Mouse (Mus musculus): Measurements from ENCODE around the gene N4bp2l1. TPM values are rescaled to one million over a fixed set of nuclear protein-coding genes. Genes with fewer than 3 reads are reported as not detected.

Gene N4bp2l1
- total RNA-seq, 2 experiments from 2014 or later: 3.5 to 3.9 TPM

DNA sequence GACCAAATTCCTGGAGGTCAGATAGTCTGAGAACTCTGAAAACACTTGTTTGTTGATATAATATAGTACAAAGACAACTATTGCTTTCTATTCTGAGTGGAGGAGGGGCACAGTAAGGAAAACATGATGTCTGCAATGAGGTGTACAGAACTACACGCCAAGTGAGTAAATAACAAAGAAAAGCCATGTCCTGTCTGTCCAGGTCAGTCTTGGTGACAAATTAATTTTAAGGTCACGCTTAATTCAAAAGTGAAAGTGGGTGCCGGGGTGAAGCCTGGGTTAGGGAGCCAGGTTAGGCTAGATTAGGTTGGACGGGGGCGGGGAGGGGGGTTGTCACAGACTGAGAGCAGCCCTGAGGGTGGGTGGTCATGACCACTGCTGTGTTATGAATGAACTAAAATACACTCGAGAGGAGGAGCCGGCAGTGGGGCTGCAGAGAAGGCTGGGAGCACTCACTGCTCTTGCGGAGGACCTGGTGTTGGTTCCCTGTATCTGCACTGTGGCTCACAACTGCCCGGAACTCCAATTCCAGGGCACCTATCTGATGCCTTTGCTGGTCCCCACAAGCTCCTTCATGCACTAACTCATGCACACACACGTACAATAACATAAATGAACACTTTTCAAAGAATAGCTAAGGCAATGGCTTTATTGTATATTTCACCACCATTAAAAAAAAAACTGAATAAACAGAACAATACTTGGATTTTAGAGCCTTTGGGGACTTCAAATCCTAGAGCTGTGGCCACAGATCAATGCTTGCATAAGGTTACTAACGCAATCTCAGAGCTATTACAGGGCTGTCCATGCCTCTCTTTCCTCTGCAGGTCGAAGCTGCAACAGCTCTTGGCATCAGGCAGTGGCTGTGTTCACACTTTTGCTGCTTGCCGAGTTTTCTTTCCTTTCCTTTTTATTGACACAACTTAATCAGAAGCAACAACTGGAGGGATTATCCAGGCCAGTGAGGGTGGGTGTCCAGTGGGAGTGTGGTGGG lies 2.6 kb upstream of the N4bp2l1 start:
- no peak for DNase-seq (ENCODE audit: low spot score in 2 of 2)

DNA sequence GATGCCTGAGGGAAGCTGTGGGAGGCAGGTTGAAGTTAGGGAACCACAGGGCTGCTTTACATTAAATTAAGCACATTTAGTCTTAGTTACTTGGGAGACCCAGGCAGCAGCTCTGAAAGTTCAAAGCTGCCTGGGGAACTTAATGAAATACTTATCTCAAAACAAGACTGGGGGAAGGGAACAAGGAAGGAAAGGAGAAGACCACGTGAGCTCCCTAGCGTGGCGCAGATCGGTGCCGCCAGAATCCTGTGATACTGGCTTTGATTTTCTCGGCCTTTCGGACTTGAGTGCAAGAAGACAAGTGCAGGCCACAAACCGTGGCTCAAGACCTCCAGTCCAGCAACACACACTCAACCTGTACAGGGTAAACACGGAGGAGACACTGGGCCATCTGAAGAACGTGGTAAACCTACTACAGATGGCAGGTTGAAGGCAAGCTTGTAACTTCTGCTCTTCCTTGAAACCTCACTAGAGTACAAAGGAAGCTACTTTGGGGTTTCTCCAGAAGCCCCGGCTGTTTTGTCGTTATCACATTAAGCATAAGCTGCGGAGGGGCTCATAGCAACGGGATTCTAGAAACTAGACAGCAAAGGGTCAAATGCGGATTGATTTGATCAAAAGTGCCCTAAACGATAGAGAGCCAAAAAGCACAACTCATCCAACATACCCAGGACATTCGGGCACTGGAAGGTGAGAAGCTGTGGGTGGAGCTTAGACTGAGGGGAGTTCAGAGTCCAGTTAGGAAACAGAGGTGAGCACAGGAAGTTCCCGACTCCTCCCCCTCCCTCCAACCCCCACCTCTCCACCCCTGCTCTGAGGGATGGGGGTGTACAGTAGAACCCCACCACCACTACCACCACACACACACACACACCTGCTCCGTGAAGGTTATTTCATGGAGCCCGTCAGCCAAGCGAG lies 1.5 kb upstream of the N4bp2l1 start:
- no peak for DNase-seq (ENCODE audit: low spot score in 2 of 2)

DNA sequence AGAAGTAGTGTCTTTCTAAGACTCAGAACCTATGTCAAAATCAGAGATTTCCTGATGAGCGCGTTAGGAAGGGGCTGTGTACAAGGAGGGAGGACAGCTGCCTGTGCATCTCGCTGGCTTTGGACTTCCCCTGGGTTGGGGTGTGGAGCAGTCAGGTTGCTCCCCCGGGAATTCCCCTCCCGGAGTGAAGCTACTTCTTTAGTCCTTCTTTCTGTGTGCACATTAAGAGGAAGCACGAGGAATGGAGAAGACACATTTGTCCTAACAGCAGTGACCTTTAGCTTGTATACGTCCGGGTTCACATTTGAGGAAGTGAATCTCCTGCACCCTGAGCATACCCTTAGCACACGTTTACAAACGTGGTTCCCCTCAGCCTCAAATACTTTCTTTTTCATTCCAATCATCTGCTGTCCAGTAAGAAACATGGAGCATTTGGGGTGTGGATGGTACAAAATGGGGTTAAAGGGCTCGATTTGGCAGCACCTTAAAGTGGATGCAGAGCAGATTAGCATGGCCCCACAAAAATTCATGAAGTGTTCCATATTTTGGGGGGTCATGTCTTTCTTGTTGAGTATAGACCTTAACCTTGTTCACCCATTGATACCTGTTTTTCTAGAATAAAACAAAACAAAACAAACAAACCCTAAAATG lies 1.5 kb downstream of the N4bp2l1 start:
- no peak for DNase-seq (ENCODE audit: low spot score in 2 of 2)

DNA sequence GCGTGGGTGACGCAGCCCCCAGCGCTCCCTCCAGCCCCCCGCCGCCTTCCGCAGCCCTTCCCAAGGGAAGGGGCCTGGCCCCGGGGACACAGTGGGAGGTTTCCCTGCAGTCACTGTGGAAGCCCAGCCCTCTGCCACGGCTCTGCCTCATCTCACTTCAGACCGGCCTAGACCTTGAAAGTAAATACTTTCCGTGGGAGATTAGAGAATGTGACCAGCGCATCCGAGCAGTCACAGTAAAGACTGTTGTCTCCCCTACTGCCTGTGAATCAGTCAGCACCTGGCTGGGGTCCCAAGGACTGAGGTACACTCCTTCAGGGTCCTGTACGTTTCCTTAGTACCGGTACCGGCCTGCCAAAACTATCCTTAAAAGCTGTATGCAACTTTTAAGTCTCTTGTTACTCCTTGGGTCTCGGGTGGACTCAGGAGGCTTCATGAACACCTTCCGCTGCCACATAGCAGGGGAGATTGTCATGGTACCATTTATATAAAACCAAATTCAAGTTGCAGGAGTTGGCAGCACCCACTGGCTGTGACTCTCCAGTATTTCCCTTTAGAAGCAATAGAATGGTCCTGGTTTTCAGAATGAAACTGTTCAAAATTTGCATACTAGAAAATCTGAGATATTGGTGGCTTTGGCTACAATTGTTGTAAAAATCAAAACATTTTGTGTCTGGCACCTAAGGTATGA lies 2.2 kb downstream of the N4bp2l1 start:
- peak in 1 of 2 experiments; percentile 18 for DNase-seq (ENCODE audit: low spot score in 2 of 2)

DNA sequence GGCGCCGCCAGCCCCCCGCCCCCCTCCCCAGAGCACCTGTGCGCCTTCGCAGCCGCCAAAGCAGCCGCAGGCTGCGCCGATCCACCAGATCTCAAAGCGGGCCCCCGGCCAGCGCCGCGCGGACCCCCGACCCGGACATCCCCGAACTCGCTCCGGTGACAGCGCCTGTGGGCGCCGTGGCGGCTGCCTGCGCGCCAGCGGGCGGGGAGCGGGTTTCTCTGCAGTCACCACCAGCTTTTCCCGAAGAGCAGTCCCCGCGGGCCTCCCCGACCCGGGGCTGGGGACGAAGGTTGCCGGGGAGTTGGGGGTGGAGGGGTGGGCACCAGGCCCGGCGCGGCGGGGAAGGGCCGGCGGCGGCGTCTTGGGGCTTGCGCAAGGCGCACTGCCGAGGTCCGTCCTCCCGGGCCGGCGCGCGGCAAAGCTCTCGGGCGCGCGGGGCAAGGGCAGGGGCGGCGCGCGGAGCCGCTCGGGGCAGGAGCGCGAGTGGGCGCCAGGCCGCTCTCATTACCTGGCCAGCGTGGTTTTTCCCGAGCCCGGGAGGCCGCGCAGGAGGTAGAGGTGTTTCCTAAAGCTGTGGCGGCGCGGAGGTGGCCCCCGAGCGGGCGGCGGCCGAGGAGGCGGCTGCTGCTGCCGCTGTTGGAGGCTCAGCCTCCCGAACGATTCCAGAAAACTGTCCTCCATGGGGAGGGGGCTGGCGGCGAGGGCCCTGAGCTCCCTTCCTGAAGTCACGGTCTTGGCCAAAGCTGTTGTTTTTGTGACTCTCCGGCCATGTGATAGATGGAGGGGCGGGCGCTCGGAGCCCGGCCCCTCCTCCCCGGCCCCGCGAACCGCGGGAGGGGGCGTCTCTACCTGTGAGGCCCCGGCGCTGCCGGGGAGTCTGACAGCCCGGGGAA lies 3.0 kb downstream of the N4bp2l1 start:
- DNase-seq (ENCODE audit: low spot score in 2 of 2): peak; percentile 29 to 49

DNA sequence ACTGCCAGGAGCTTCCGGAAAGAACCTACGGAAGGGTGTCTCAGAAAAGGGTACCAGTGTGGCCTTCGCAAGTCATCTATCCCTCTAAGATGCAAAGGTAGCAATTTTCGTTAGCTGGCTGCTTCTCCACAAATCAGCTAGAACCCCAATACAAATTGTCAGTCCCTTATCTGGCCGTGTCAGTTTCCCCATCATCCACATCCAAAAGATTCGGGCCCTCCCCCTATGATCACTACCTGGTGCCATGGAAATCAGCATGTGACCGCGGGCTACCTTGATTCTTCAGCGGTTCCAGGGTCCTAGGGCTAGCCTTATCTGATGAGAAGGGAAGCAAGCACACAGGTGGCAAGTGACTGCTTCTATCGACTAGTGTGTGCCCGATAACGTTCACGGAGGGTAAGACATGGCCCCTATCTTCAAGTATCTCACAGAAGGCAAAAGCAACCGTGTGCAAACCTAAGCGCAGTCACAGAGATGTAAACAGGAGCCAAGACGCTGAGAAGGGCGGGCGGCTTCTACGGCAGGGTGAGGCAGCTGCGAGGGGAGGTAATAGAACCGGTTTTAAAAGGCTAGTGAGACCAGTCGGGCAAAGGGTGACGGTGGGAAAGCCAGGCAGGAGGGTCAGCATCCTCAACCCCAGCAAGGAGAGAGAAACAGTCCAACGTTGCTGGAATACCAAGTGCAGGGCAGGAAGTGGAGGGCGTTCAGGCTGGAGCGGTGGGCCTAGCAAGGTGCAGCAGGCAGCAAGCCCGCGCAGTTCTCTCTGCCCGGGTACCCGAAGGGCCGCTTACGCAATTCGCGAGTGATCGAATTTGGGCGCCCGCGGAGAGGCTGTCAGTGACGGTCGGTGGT lies 3.9 kb downstream of the N4bp2l1 start:
- DNase-seq (ENCODE audit: low spot score in 2 of 2): no peak

DNA sequence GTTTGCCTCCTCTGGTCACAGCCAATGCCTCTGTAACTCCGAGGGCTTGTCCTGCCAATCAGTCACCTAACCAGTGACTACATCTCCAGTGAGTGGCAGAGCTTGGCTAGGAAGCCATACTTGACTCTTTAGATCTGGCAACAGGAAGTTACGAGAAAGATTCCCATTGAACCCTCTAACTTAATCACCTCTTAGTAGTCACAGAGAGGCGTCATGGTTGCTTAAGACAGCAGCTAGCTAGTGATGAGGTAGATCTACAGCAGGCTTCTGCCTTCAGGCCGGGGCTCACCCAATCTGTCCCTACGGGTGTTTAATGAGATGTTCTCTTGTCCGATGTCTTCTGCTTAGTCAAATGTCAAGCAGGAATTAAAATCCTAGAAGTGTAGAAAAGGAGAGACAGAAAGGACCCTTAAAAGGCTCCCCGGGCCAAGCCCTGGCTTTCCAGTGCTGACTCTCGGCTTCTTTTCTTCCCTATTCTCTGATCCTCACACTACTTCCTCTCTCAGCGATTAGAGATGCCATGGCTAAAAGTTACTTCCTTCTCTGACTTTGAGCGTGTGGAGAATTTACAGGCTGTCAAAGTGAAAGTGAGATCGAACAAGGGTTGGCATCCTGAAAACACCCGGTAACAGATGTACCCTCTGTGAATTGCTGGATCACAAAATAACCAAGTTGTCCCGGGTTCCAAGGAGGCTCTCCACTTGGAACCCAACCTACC lies 4.6 kb downstream of the N4bp2l1 start:
- DNase-seq (ENCODE audit: low spot score in 2 of 2): no peak

DNA sequence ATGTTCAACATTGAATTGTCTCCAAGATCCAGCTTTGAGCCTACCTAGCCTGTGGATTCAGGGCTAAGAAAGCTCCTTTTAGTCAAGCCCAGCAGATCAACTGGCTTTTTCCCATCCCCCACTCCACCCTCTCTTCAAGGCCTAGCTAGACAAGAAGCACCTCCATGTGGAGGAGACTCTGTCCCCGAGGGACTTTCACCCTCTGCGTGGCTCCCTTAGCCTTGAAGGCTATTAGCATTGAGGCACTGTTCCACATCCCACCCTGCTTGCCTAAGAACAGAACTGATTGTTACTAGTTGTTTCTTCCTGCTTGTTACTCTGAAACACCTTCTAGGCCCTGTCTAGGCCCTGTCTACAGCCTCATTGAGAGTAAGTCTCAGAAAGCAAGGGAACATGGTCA lies 7.0 kb downstream of the N4bp2l1 start:
- DNase-seq (ENCODE audit: low spot score in 2 of 2): no peak

DNA sequence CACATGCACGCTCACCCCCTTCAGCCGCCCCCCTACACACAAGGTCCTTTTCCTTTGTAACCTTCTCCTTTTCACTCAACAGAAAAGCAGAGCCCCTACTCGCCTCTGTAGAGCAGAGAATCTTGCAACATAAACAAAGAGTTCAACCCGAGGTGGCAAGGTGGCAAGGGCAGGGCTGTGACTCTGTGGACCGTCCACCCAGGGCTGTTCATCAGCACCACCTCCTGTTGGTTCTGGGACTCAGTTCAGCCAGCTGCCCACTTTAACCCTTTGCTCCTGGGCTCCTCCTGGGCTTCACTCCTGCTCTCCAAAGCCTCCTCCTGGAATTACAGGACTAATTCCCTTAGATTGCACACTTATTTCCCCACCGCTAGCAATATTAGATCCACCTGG lies 12.7 kb downstream of the N4bp2l1 start:
- no peak for DNase-seq (ENCODE audit: low spot score in 2 of 2)

DNA sequence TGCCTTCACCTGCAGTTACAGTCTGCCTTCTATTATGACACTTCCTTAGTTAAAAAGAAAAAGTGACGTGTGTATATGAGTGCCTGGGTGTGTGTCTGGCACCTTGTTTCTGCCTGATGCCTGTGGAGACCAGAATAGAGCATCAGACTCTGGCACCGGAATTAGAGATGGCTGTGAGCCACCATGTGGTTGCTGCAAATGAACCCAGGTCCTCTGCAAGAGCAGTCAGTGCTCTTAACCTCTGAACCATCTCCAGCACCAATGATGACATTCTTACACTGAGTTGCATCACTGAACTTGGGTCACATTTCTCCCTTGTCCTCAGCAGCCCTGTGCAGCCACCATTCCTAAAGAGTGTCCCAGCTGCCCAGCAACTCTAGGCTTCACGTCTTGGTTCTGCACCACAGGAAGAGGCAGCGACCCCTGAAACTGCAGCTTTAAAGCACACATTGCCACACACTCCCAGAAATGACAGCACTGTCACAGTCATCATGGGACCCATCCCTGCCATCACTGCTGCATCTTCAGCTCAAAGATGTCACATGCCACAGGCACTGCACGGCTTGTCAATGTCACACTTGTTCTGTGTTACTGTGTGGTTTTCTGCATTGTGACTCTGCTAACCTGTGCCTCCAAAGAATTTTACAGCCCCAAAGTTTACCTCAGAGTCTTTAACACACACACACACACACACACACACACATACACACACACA lies 13.2 kb downstream of the N4bp2l1 start:
- no peak for DNase-seq (ENCODE audit: low spot score in 2 of 2)

DNA sequence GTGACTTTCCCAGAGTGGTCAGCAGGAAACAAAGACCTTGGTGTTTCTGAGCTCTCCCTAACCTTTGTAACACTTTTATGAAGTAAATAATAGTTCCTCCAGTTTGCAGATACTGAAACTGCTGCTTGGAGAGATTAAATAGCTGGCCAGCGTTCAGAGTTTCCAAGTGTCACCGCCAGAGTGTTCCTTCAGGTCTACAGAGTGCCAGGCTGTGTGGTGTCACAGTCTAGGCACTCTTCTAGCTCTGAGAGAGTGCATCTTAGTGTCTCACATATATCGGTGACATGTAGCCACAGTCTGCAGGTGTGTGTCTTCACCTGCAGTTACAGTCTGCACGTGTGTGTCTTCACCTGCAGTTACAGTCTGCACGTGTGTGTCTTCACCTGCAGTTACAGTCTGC lies 13.8 kb downstream of the N4bp2l1 start:
- no peak for DNase-seq (ENCODE audit: low spot score in 2 of 2)

DNA sequence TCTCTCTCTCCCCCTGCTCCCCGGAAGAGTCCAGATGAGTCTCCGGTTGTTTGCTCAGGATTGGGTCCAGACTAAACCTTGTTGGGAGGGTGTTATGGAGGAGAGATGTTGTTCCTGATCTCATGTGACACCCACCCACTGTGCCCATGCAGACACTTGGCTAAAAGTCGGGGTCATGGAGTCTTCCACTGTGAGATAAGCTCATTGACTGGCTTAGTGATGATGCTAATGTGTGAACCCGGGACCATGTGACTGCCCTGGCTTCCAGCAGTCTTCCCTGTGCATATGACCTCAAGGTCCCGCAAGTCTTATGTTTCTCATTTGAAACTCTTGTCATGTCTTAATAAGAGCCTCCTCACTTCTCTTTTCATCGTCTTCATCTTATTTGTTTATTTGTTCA lies 15.8 kb downstream of the N4bp2l1 start:
- DNase-seq (ENCODE audit: low spot score in 2 of 2): no peak

DNA sequence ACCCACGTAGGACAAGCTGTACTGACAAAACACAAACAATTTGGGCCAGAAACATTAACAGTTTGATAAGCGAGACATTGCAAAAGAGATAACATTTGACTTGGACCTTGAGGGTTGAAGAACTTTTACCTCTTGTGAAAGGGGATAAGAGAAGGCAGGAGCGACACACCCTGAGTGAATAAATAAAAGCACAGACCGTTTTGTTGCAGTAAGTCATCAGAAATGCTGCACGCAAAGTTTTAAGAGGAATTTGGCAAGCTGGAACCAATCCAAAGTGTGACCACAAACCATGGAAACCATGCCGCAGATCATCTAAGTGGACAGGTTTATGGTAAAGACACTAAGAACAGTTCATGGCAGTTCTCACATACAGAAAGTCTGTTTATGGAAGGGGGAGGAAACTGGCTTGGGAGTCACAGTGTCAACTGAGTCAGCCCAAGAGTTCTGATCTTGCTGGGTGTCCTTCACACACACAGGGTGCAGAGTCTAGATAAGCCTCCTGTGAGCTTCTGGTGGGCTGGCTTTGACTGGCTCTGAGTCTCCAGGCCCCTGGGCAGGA lies 18.3 kb downstream of the N4bp2l1 start:
- DNase-seq (ENCODE audit: low spot score in 2 of 2): no peak

DNA sequence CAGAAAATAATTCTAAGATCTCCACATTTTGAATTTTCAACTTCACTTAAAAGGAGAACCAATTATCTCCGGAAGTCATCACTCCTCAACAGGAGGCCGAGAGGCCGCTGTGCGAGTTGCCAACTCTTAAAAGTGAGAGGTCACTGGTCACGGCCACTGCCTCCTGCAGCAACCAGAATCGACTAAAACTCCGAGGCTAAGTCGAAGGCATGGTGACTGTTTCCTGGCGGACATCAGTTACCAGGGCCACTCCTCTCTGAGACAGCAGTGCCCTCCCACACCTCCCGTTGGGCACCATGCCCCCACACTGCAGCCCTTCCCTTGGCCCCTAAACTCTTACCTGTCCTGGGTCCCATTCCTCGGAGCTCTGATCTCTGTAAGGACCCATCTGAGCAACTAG lies 20.2 kb downstream of the N4bp2l1 start:
- DNase-seq (ENCODE audit: low spot score in 2 of 2): no peak

DNA sequence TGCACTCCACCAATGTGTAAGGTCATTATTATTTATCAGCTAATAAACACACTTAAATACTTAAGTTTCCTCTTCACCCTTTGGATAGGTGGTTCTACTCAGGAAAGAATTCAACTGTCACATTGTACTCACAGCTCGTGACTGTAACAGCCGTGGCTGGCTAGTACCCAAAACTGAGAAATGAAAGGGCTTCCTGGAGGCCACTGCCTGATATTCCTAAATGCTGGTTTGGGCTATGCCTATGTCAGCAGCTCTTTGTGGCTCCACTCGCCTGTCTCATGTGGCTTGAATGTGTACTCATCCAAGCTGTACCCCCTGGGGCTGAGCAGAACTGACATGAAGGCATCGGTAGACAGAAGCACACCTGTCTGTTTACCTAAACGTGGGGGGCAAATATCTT lies 22.1 kb downstream of the N4bp2l1 start:
- DNase-seq (ENCODE audit: low spot score in 2 of 2): no peak

DNA sequence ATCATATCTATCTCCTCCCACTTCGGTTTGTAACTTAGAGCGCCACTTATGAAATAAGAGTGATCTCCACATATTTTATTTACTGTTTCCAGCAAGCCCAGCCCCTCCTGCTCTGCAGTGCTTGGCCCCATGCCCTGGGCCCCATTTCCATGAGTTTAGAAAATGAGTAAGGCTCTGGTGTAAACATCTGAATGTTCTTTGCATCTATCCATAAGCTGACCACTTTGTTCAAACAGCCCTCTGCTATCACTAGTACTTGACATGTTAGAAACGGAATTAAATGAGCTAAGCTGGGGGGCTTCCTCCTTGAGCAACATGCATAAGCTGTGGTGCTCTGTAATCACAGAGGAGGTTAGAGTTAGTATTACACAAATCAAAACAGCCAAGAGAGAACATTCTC lies 22.6 kb downstream of the N4bp2l1 start:
- no peak for DNase-seq (ENCODE audit: low spot score in 2 of 2)
